Mouse (Mus musculus) heart, embryonic 10.5 days (tissue): ENCODE data around the gene Irak2. TPM values are rescaled to one million over a fixed set of nuclear protein-coding genes. Genes with fewer than 3 reads are reported as not detected.
"Not testable (repeated sequence)": the region's sequence is repeated elsewhere in the genome, so short reads cannot be mapped to it uniquely, and the experiment has no call there.

ENCODE experiments used
- DNase-seq: peaks from one replicate; pipeline ENCODE4 v3.0.0-alpha.2; 2017; ENCODE audit warnings: low spot score
- H3K27ac ChIP-seq: fragments of 300-500 bp; sonication (generic); 2 replicates; pipeline ENCODE4 v1.5.1; 2016; ENCODE audit warnings: mild to moderate bottlenecking
- H3K27me3 ChIP-seq: fragments of 300-500 bp; sonication (generic); 2 replicates; pipeline ENCODE4 v1.6.1; 2016; ENCODE audit warnings: mild to moderate bottlenecking; ENCODE audit not compliant: poor library complexity, insufficient read depth, severe bottlenecking
- H3K36me3 ChIP-seq: fragments of 300-500 bp; sonication (generic); 2 replicates; pipeline ENCODE4 v1.6.1; 2016; ENCODE audit warnings: mild to moderate bottlenecking, moderate library complexity
- H3K4me1 ChIP-seq: fragments of 300-500 bp; sonication (generic); 2 replicates; pipeline ENCODE4 v1.6.1; 2016; ENCODE audit warnings: mild to moderate bottlenecking
- H3K4me3 ChIP-seq: fragments of 300-500 bp; sonication (generic); 2 replicates; pipeline ENCODE4 v1.5.1; 2016; ENCODE audit warnings: mild to moderate bottlenecking, moderate library complexity
- H3K9me3 ChIP-seq: fragments of 300-500 bp; sonication (generic); 2 replicates; pipeline ENCODE4 v1.6.1; 2016; ENCODE audit warnings: mild to moderate bottlenecking, moderate library complexity
- WGBS: fragments of 180-500 bp; shearing (Covaris S2); methylation state at CpG from one replicate; pipeline ENCODE4 v1.1.7; 2016; 5-methylcytosine and 5-hydroxymethylcytosine counted together
- polyA plus RNA-seq: library from polyadenylated mRNA; unstranded; fragments of >200 nt; fragmentation: Nextera tagmentation; extraction: Ambion mirVana; gene quantifications from 2 replicates; pipeline ENCODE4 v1.2.1, GENCODE M21; 2016

Gene Irak2
- polyA plus RNA-seq, 1 experiment from 2014 or later, result 12.5 TPM

DNA sequence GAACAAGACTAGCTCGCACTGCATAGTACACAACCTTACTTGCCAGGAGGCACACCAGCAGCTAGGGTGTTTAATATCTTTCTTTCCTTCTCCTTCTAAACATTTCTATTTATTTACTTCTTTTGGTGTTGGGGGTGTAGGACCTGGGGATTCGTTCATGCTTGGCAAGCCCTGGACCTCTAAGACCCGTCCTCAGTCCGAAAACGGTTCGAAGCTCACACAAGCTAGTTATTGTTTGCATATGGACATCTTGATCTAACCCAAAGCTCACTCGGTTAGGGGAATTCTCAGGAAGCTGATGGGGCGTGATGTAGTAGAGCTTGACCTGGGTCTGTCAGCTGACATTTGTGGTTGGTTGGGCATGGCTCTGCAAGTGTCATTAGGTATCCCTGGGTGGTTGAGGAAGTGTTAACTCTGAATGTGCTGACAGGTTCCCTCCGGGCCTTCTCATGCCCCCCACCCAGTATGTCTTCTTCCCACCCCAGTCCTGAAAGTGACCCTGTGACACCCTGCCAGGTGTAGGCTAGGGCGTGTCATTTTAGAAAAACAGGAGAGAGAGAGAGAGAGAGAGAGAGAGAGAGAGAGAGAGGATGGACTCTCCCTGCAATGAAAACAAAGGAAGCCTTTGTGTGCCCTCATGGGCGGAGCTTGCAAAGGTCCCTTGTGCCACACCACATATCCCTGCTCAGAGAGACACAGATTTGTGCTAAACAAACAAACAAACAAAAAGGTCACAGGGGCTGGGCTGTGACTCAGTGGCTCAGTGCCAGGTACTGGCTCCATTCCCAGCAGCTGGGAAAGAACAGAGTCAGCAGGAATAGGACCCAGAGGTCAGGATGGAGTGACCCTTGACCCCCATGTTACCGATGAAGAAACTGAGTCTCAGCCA lies 23.3 kb downstream of the Irak2 start:
- no peak overlapping the region for H3K4me3 ChIP-seq
- no peaks in the 10 kb centered on the region for H3K27me3 ChIP-seq
- 57% methylated on average over 12 of the region's 12 CpGs for WGBS
- no peak for DNase-seq
- no peaks in the 10 kb centered on the region for H3K36me3 ChIP-seq
- peak overlapping the region; percentile 68; the same call in 1 of the 2 replicates for H3K27ac ChIP-seq
- H3K9me3 ChIP-seq, result no peaks in the 10 kb centered on the region
- H3K4me1 ChIP-seq, result peaks cover 38% of the 10 kb centered on the region

DNA sequence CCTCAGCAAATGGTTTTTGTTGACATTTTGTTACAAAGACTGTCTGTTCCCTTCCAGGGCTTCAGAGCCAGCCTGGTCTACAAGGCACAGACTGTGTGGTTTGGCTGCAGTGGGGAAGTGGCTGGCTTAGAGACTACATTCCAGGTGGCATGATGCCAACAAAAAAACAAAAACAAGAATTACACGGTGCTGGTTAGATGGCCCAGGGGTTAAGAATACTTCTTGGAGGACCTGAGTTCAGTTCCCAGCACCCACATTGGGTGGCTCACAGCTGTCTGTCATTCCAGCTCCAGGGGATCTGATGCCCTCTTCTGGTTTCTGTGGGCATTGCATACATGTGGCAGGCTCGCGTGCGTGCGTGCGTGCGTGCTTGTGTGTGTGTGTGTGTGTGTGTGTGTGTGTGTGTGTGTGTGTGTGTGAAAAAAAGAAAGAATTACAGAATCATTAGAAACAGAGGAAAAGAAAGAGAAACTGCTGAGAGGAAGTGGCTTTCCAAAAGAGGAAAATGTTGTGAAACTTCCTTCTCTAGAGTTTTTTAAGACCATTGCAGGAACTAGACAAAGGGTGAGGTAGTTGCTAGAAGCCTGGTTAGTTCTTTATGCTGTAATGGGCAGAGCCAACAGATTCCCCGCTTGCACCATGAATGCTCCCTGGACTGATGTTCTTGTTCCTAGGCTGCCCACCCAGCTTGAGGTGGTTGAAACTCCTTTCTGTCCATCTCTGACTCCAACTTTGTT lies 24.9 kb downstream of the Irak2 start:
- H3K27ac ChIP-seq, result no peak overlapping the region
- 96% methylated on average over 8 of the region's 8 CpGs for WGBS

DNA sequence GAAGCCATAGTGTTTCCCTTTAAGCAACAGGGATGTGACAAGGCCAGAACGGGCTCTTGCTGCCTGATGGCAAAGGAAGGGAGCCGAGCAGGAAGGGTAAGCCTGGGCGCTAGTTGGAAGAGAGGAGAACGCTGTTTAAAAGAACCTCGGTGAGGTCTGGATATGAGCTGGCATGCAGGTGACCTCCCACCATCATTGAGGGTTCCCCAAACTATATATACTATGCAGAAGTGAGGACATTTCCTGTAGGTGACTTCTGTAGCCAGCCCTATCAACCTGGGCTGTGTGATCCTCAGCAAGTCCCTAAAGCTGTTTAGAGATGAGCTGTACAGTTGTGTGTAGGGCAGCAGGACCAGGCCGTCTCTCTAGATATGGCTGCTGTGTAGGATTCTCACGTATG lies 26.0 kb downstream of the Irak2 start:
- Histone ChIP-seq H3K4me1 (peaks cover 57% of the 10 kb centered on the region), H3K4me3 (no peak overlapping the region), H3K36me3 (0 out of 2 replicates have a peak, but pooled peaks cover 4% of the 10 kb centered on the region), H3K27ac (no peak overlapping the region), H3K9me3 (no peaks in the 10 kb centered on the region), H3K27me3 (no peaks in the 10 kb centered on the region)
- DNase-seq, result no peak
- 81% methylated on average over 7 of the region's 7 CpGs for WGBS

More for the DNA sequence above, 24.9 kb downstream of the Irak2 start:
- Histone ChIP-seq H3K9me3 (no peaks in the 10 kb centered on the region), H3K4me1 (peaks cover 51% of the 10 kb centered on the region), H3K27me3 (no peaks in the 10 kb centered on the region), H3K4me3 (no peak overlapping the region), H3K36me3 (0 out of 2 replicates have a peak, but pooled peaks cover 4% of the 10 kb centered on the region)
- no peak for DNase-seq

DNA sequence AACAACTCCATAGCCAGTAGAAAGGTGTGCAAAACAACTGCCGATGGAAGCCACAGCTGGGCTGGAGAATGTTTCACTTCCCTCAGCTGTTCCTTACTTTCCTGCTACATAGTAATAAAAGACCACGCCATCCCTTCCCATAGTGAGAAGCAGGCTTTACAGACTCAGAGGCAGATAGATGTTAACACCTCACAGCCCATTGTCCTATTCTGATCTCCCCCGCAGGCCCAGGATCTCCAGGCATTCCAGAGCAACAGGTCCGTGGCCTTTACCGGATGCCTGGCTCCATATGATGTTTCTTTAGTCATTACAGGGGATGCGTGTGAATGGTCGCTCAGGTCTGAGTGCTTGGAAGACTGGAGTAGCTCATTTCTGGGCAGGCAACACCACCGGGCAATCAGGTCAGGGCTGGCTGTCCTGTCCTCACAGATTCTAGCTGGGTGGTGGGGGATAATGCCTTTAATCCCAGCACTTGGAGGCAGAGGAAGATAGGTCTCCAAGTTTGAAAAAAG lies 29.4 kb downstream of the Irak2 start:
- DNase-seq, result no peak
- Histone ChIP-seq H3K36me3 (0 out of 2 replicates have a peak, but pooled peaks cover 9% of the 10 kb centered on the region), H3K27me3 (no peaks in the 10 kb centered on the region), H3K27ac (0 out of 2 replicates have a peak overlapping the region, but pooled peaks have one; percentile 37), H3K4me1 (peaks cover 41% of the 10 kb centered on the region), H3K9me3 (no peaks in the 10 kb centered on the region), H3K4me3 (no peak overlapping the region)
- 54% methylated on average over 8 of the region's 8 CpGs for WGBS

- Histone ChIP-seq H3K27me3 (no peaks in the 10 kb centered on the region), H3K27ac (peak overlapping the region; percentile 83), H3K9me3 (no peaks in the 10 kb centered on the region), H3K4me3 (no peak overlapping the region), H3K36me3 (0 out of 2 replicates have a peak, but pooled peaks cover 12% of the 10 kb centered on the region), H3K4me1 (peaks cover 41% of the 10 kb centered on the region)
- 42% methylated on average over 15 of the region's 15 CpGs for WGBS
- no peak for DNase-seq
Measured at GRCm38 (mm10) chr6:113668287-113669154, 30.3 kb downstream of the Irak2 start.

GRCm38 (mm10) chr6:113669821-113670220 lies 31.6 kb downstream of the Irak2 start:
- H3K27me3 ChIP-seq, result no peaks in the 10 kb centered on the region
- DNase-seq, result no peak
- WGBS, result 54% methylated on average over 7 of the region's 7 CpGs
- peaks cover 41% of the 10 kb centered on the region for H3K4me1 ChIP-seq
- 0 out of 2 replicates have a peak, but pooled peaks cover 12% of the 10 kb centered on the region for H3K36me3 ChIP-seq
- no peak overlapping the region for H3K4me3 ChIP-seq
- H3K27ac ChIP-seq, result peak overlapping the region; percentile 26; the same call in 1 of the 2 replicates
- no peaks in the 10 kb centered on the region for H3K9me3 ChIP-seq

DNA sequence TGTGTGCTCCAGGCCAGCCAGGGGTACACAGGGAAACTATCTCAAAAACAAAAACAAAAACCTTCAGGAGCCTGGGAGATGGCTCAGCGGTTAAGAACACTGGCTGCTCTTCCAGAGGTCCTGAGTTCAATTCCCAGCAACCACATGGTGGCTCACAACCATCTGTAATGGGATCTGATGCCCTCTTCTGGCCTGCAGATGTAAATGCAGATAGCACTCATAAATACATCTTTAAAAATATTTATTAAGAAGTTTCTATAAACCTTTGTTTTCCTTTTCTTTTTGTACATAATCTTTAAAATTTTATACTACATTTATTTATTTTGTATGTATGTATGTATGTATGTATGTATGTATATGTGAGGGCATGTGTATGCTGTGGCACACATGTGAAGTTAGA lies 33.8 kb downstream of the Irak2 start:
- not testable (repeated sequence) for H3K4me3 ChIP-seq
- WGBS, result 81% methylated on average over 1 of the region's 1 CpGs

GRCm38 (mm10) chr6:113672989-113673388 lies 34.7 kb downstream of the Irak2 start:
- Histone ChIP-seq H3K36me3 (0 out of 2 replicates have a peak, but pooled peaks cover 8% of the 10 kb centered on the region), H3K9me3 (no peaks in the 10 kb centered on the region), H3K27ac (no peak overlapping the region), H3K4me3 (no peak overlapping the region), H3K4me1 (peaks cover 22% of the 10 kb centered on the region), H3K27me3 (no peaks in the 10 kb centered on the region)
- no peak for DNase-seq
- 80% methylated on average over 6 of the region's 6 CpGs for WGBS

More for the DNA sequence above, 33.8 kb downstream of the Irak2 start:
- peaks cover 30% of the 10 kb centered on the region for H3K4me1 ChIP-seq
- DNase-seq, H3K27me3 ChIP-seq, H3K36me3 ChIP-seq, H3K9me3 ChIP-seq, H3K27ac ChIP-seq: not testable (repeated sequence)

DNA sequence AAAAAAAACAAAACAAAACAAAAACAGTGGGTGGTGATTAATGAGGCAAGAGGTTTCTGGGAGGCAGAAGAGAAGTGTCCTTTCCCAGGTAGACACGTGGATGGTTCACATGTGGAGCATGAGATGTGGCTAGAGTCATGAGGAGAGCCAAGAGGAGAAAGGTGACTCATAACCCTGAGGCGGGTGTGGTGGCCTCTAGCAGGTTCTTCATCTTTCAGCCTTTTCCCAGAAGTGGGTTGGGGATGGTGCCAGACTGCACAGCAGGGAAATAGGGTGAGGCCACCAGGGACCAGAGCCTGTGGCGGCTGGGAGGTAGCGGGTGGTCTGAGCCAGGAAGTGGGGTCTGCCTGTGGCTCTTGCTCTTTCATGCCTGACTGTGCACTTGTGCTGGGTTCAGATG lies 37.0 kb downstream of the Irak2 start:
- H3K4me3 ChIP-seq, result no peak overlapping the region
- peaks cover 6% of the 10 kb centered on the region for H3K4me1 ChIP-seq
- 70% methylated on average over 4 of the region's 4 CpGs for WGBS
- 0 out of 2 replicates have a peak, but pooled peaks cover 8% of the 10 kb centered on the region for H3K36me3 ChIP-seq
- no peaks in the 10 kb centered on the region for H3K27me3 ChIP-seq
- H3K9me3 ChIP-seq, result no peaks in the 10 kb centered on the region
- DNase-seq, result no peak
- no peak overlapping the region for H3K27ac ChIP-seq

DNA sequence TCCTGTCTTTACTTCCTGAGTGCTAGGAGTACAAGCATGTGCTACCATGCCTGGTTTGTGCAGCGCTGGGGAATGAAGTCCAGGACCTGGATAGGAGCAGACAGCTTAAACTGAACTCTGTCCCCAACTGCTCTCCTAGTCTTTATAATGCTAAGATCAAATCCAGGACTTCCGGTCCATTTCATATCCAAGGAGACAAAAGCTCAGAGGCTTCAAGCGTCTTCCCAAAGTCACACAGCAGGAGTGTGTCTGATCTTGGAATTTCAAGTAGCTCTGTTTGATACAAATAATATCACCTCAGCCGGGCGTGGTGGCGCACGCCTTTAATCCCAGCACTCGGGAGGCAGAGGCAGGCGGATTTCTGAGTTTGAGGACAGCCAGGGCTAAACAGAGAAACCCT lies 37.7 kb downstream of the Irak2 start:
- Histone ChIP-seq H3K36me3 (0 out of 2 replicates have a peak, but pooled peaks cover 8% of the 10 kb centered on the region), H3K4me3 (no peak overlapping the region), H3K9me3 (no peaks in the 10 kb centered on the region), H3K4me1 (peaks cover 6% of the 10 kb centered on the region), H3K27me3 (no peaks in the 10 kb centered on the region), H3K27ac (no peak overlapping the region)
- no peak for DNase-seq
- 89% methylated on average over 9 of the region's 9 CpGs for WGBS

DNA sequence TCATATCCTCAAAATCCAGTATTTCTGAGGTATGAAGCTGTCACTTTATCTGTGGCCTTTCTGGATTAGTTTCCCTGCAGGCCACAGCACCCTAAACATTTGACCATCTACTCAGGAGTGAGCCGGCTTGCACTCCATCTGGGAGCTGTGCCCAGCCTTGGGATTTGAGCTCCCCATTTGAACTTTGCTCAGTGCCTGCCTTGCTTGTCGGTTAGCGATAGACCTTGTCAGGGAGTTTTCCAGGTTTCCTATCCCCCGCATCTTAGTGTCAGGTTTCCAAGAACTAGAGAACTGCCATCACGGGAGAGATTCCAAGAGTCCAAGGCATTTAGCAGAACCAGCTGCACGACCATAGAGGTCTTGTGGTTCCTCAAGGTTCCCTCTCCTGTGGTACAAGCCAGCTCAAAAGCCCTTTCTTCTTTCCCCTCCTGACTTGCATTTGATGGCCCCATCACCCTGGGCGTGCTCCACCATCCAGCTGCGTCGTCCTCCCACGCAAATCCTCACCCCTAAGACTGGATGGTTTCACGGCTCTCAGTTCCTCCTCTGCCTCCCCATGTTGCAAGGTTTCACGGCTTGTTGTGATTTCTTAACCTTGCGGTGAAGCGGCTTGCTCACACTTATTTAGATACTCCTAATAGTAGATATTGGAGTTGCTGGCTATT lies 38.9 kb downstream of the Irak2 start:
- 0 out of 2 replicates have a peak, but pooled peaks cover 3% of the 10 kb centered on the region for H3K36me3 ChIP-seq
- H3K4me3 ChIP-seq, result no peak overlapping the region
- no peak for DNase-seq
- 74% methylated on average over 14 of the region's 14 CpGs for WGBS
- H3K27ac ChIP-seq, result no peak overlapping the region
- H3K4me1 ChIP-seq, result peaks cover 10% of the 10 kb centered on the region
- no peaks in the 10 kb centered on the region for H3K9me3 ChIP-seq
- no peaks in the 10 kb centered on the region for H3K27me3 ChIP-seq
